Mouse (Mus musculus): Measurements from ENCODE around the gene Acss1.

GRCm38 (mm10) chr2:150669454-150670045 lies 1.2 kb upstream of the Acss1 start:
- no peak for TF ChIP-seq CTCF (IDR thresholded peaks at IDR 0.05; ENCODE audit: extremely low read depth, insufficient read length, insufficient replicate concordance, low read depth, low read length)
- TF ChIP-seq POLR2A (IDR thresholded peaks at IDR 0.05; ENCODE audit: low read depth, low read length): no peak
